Mouse (Mus musculus): ENCODE measurements around the gene Cln3.

GRCm38 (mm10) chr7:126581661-126582060 lies 4.0 kb downstream of the Cln3 start:
- TF ChIP-seq MXI1 (IDR thresholded peaks at IDR 0.05; ENCODE audit: low read depth, low read length): no peak
- no peak for TF ChIP-seq CHD2 (IDR thresholded peaks at IDR 0.05; ENCODE audit: low read length)
- TF ChIP-seq TAL1 (IDR thresholded peaks at IDR 0.05; ENCODE audit: low read length): no peak
- TF ChIP-seq CTCF (IDR thresholded peaks at IDR 0.05 in 2 of 3, conservative IDR thresholded peaks at IDR 0.05 in 1 of 3; ENCODE audit: control insufficient read depth in 1 of 3, insufficient read depth in 1 of 3, low read depth in 2 of 3, low read length in 3 of 3, poor library complexity in 1 of 3, severe bottlenecking in 1 of 3): no peak
- no peak for TF ChIP-seq E2F4 (IDR thresholded peaks at IDR 0.05; ENCODE audit: borderline replicate concordance, low read depth, low read length)
- no peak for TF ChIP-seq MAFK (IDR thresholded peaks at IDR 0.05; ENCODE audit: borderline replicate concordance, low read depth, low read length)

All from MEL (cell line).